Mouse (Mus musculus) E14TG2a.4 (cell line): Measurements from ENCODE around the gene Mrps35.
A peak's percentile ranks its signal among the peaks of the same experiment; 100 is the strongest.

ENCODE experiments used
- H3K27me3 ChIP-seq: 2 replicates; pipeline ENCODE4 v1.6.1; 2014; ENCODE audit warnings: low read length, control low read depth; ENCODE audit not compliant: insufficient read depth
- H3K36me3 ChIP-seq: 2 replicates; pipeline ENCODE4 v1.6.1; 2014; ENCODE audit warnings: low read length, control low read depth; ENCODE audit not compliant: insufficient read depth
- H3K4me1 ChIP-seq: replicated peaks from 2 replicates; pipeline ENCODE4 v1.6.1; 2014; ENCODE audit warnings: low read depth, low read length, control low read depth
- H3K4me3 ChIP-seq: replicated peaks from 2 replicates; pipeline ENCODE4 v1.5.1; 2014; ENCODE audit warnings: mild to moderate bottlenecking, low read length
- H3K9me3 ChIP-seq: 2 replicates; pipeline ENCODE4 v1.6.1; 2014; ENCODE audit warnings: low read length, control low read depth
- CTCF ChIP-seq: conservative IDR thresholded peaks from 2 replicates; pipeline ENCODE4 v1.5.1; 2014; ENCODE audit warnings: low read length
- NANOG ChIP-seq: IDR thresholded peaks from 2 replicates; pipeline ENCODE4 v1.6.1; 2014; ENCODE audit warnings: borderline replicate concordance, low read length, mixed read lengths
- POU5F1 ChIP-seq: IDR thresholded peaks from 2 replicates; pipeline ENCODE4 v1.6.1; 2014; ENCODE audit warnings: low read length, borderline replicate concordance

The Mrps35 gene

DNA sequence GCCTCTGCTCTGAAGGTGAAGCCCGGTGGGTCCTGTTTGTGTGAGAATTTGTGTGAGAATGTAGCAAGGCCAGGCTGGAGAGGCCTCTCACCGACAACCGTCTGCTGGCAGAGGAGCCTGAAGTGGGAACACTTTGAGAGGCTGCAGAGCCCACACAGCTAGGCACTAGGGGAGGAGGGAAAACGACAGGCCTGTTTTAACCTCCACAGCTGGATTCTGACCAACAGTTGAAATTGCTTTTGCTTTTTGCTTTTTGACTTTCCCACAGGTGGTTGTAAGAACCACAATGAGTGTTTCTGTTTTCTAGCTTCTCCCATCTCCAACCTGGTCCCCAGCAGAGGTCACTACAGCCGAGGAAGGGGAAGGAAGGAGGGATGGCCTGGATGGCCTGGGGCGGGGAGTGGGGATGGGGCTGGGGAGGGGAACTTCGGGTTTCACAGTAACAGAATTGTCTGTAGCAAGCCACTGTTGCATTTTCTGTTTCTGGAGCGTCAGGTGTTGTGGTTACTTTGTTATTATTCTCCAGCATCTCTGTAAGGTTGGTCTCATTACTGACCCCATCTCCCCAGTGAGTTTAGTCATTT lies 54.9 kb downstream of the Mrps35 start:
- no peaks in the 10 kb centered on the region for H3K27me3 ChIP-seq
- peaks cover 69% of the 10 kb centered on the region for H3K4me1 ChIP-seq
- TF ChIP-seq NANOG (no peak), POU5F1 (no peak), CTCF (no peak)
- H3K4me3 ChIP-seq, result no peak overlapping the region
- H3K36me3 ChIP-seq, result peaks cover 51% of the 10 kb centered on the region
- no peaks in the 10 kb centered on the region for H3K9me3 ChIP-seq

DNA sequence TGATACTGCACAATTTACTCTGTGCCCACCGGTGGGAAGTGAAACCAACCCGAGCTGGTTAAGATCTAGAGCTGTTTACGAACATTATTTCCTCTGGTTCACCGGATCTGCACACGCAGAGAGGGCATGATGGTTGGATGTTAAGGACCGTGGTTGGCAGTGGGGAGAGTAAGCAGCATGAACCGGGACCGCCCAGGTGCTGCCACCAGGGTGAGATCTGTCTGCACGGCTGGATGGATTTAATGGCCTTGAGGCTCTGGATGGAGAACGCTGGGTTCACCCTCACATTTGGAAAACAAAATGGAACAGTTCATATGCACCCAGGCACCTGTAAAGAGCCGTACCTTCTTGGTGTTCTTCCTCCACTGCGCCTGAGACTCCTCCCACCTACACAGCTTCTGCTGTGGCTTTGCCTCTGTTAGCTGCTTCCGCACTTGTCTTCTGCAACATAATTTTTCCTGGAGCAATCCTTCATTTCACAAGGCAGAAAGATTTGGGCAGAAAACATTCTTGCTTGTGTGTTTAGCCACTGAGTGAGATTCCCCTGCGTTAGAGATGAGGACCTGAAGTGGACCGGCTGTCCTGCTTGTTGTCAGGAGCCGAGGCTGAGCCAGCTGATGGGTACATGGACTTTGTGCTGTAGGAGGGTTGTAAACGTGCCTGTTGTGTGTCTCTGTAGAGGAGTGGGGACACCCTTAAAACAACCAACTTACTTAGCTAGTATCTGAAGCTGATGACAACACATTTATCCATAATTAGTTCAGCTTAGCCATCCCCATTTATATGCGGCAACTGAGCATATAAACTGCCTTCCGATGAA lies 57.1 kb downstream of the Mrps35 start:
- H3K36me3 ChIP-seq, result peaks cover 51% of the 10 kb centered on the region
- H3K4me1 ChIP-seq, result peaks cover 52% of the 10 kb centered on the region
- TF ChIP-seq POU5F1, result no peak
- TF ChIP-seq NANOG, result no peak
- no peak for TF ChIP-seq CTCF
- H3K27me3 ChIP-seq, result no peaks in the 10 kb centered on the region
- no peak overlapping the region for H3K4me3 ChIP-seq
- H3K9me3 ChIP-seq, result no peaks in the 10 kb centered on the region

DNA sequence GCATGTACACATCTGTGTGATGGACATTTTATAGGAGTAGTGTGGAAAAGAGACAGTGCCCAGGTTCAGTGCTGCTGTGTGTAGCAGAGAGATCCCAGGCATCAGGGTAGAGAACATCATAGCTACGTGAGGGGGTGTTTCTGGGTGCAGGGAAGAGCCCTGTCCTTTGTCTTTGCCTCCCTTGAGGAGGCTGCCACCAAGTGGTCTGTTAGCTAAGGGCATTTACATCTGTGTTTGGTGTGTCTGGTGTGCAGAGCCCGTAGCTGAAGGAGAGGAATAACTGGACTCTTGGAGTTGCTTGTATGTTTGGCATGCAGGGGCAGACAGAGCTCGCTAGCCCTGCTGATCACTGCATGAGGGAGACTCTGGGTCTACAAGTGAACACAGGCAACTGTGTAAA lies 59.7 kb downstream of the Mrps35 start:
- Histone ChIP-seq H3K27me3 (no peaks in the 10 kb centered on the region), H3K9me3 (no peaks in the 10 kb centered on the region), H3K4me1 (peaks cover 58% of the 10 kb centered on the region), H3K4me3 (no peak overlapping the region), H3K36me3 (peaks cover 48% of the 10 kb centered on the region)
- TF ChIP-seq POU5F1, result no peak
- no peak for TF ChIP-seq CTCF
- TF ChIP-seq NANOG, result no peak

DNA sequence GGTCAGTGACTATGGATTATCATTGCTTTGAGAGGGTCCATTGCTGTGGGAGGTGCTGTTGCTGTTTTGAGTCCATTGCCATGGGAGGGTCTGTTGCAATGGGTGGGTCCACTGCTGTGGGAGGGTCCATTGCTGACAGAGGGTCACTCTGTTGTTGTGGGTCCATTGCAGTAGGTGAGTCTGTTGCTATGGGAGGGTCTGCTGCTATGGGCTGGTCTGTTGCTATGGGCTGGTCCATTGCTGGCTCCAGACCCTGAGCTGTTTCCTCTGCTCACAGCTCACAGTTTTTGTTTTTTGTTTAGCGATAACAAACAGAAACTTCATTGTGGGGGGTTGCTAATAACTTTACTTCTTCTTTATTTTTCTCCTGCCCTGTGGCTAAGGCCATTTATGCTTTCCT lies 63.0 kb downstream of the Mrps35 start:
- TF ChIP-seq POU5F1, result no peak
- no peak for TF ChIP-seq NANOG
- TF ChIP-seq CTCF, result no peak
- Histone ChIP-seq H3K36me3 (peaks cover 76% of the 10 kb centered on the region), H3K4me1 (peaks cover 37% of the 10 kb centered on the region), H3K4me3 (no peak overlapping the region), H3K9me3 (no peaks in the 10 kb centered on the region), H3K27me3 (no peaks in the 10 kb centered on the region)

DNA sequence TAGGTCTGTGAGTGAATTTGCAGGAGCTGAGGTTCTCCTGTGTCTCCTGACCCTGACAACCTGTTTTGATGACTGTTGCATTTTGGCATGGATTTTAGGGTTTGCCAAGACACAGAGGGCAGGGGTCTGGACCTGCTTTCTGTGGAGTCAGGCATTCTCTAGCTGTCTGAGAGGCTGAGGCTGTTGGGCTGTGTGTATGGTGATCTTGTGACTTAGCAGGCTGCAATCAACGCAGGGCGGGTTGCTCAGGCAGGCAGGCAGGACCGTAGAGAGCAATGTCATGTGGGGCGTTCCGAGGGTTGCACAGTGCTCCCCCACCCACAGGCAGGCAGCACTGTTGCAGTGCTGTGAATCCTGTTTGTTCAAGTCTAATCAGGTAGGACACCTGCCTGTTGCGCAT lies 64.2 kb downstream of the Mrps35 start:
- H3K36me3 ChIP-seq, result peaks cover 68% of the 10 kb centered on the region
- H3K27me3 ChIP-seq, result no peaks in the 10 kb centered on the region
- H3K4me3 ChIP-seq, result no peak overlapping the region
- TF ChIP-seq POU5F1, result no peak
- TF ChIP-seq CTCF, result no peak
- TF ChIP-seq NANOG, result no peak
- peaks cover 25% of the 10 kb centered on the region for H3K4me1 ChIP-seq
- no peaks in the 10 kb centered on the region for H3K9me3 ChIP-seq

DNA sequence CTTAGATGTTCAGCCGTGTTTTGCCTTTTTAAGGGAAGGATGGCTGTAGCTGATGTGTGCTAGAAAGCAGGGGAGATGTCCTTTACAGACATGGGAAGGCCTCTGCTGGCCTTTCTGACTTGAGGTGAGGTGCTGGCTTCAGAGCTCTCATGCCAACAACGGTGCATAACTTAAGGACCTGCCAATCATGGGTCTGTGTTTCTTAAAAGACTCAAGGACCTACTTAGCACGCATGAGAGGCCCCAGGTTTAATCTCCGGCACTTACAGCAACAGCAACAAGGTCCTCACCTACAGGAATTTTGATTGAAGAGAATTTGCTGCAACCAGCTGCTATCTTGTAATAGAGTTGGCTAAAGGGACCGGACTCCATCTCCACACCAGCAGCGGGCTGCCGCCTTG lies 66.7 kb downstream of the Mrps35 start:
- peaks cover 54% of the 10 kb centered on the region for H3K36me3 ChIP-seq
- no peak overlapping the region for H3K4me3 ChIP-seq
- H3K4me1 ChIP-seq, result peaks cover 28% of the 10 kb centered on the region
- no peak for TF ChIP-seq POU5F1
- no peak for TF ChIP-seq NANOG
- TF ChIP-seq CTCF, result no peak
- no peaks in the 10 kb centered on the region for H3K27me3 ChIP-seq
- no peaks in the 10 kb centered on the region for H3K9me3 ChIP-seq

DNA sequence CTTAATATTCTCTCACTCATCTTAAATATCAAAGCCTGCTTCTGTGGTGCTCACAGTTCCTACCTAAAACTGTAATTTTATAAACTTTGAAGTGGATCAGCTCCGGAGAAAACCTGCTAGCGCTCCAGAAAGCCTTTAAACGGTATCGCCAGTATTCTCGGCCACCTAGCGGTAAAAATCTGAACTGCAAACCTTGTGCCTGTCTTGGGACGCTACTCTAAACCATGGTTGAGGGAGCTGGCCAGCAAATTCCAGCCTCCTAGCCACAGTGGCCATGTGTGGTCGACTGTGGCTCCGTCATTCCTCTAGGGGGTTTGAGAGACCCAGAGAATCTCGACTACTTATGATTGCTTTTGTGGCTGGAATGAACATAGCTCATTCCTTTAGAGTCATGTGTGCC lies 74.0 kb downstream of the Mrps35 start:
- Histone ChIP-seq H3K4me1 (peaks cover 14% of the 10 kb centered on the region), H3K36me3 (peaks cover 6% of the 10 kb centered on the region; the same call in 1 of the 2 replicates), H3K27me3 (no peaks in the 10 kb centered on the region), H3K9me3 (no peaks in the 10 kb centered on the region), H3K4me3 (no peak overlapping the region)
- TF ChIP-seq NANOG, result no peak
- no peak for TF ChIP-seq POU5F1
- TF ChIP-seq CTCF, result peak; percentile 79

DNA sequence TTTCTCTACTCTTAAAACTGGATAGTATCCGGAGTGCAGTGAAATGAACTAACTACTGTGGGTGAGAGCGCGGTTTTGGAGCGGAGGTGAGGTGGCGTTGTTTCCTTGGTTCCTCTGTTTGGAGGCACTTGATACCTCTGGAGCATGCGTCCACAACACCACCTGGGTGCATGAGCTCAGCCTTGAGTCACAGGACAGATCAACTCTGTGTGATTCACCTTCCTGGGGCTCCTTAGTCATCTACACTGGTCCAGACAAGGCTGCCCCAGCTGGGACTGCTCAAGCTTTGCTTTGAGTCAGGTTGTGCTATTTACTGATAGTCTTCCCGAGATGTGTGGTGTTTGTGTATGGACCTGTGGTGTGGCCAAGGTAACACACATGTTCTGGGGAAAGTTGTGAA lies 75.2 kb downstream of the Mrps35 start:
- no peaks in the 10 kb centered on the region for H3K9me3 ChIP-seq
- no peak for TF ChIP-seq CTCF
- TF ChIP-seq POU5F1, result no peak
- TF ChIP-seq NANOG, result no peak
- H3K27me3 ChIP-seq, result no peaks in the 10 kb centered on the region
- H3K4me1 ChIP-seq, result peaks cover 14% of the 10 kb centered on the region
- no peak overlapping the region for H3K4me3 ChIP-seq
- no peaks in the 10 kb centered on the region for H3K36me3 ChIP-seq

DNA sequence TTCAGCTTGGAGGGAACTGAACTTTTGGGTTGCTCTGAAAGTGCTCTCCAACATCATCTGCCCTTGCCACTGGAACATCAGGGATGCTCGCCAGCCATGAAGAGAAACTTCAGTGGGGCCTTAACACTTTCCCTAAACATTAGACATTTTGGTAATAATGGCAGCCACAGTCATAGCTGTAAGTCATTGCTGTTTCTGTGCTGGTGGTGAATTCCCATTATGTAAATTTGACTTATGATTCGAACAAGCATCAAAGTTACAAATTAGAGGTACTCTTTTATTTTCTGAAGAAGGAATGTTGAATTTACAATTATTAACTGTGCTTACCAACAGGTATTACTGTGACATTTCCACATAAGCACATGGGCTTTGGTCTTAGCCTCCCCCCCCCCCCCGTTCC lies 75.6 kb downstream of the Mrps35 start:
- no peak overlapping the region for H3K4me3 ChIP-seq
- H3K9me3 ChIP-seq, result no peaks in the 10 kb centered on the region
- H3K36me3 ChIP-seq, result no peaks in the 10 kb centered on the region
- no peaks in the 10 kb centered on the region for H3K27me3 ChIP-seq
- peaks cover 14% of the 10 kb centered on the region for H3K4me1 ChIP-seq
- no peak for TF ChIP-seq NANOG
- no peak for TF ChIP-seq POU5F1
- no peak for TF ChIP-seq CTCF
